Mouse (Mus musculus) heart, embryonic 15.5 days (tissue): ENCODE results near the gene Tmem54. TPM values are rescaled to one million over a fixed set of nuclear protein-coding genes. Genes with fewer than 3 reads are reported as not detected.

Experiments used
- ATAC-seq: fragments of 200-750 bp; cut with Nextera tagmentation; replicated peaks from 2 replicates; pipeline ENCODE4 v1.8.0; 2017; ENCODE audit warnings: low read depth, moderate TSS enrichment; ENCODE audit not compliant: insufficient number of reproducible peaks, insufficient read depth, low FRiP score
- H3K27ac ChIP-seq: fragments of 300-500 bp; sonication (generic); 2 replicates; pipeline ENCODE4 v1.5.1; 2015; ENCODE audit warnings: mild to moderate bottlenecking, inconsistent platforms
- H3K27me3 ChIP-seq: fragments of 300-500 bp; sonication (generic); 2 replicates; pipeline ENCODE4 v1.6.1; 2015; ENCODE audit warnings: inconsistent platforms
- H3K36me3 ChIP-seq: fragments of 300-500 bp; sonication (generic); 2 replicates; pipeline ENCODE4 v1.6.1; 2015; ENCODE audit warnings: mild to moderate bottlenecking, inconsistent platforms
- H3K4me1 ChIP-seq: fragments of 300-500 bp; sonication (generic); replicated peaks from 2 replicates; pipeline ENCODE4 v1.6.1; 2015; ENCODE audit warnings: inconsistent platforms
- H3K4me2 ChIP-seq: fragments of 300-500 bp; sonication (generic); 2 replicates; pipeline ENCODE4 v1.6.1; 2015; ENCODE audit warnings: inconsistent platforms, mild to moderate bottlenecking, moderate library complexity
- H3K4me3 ChIP-seq: fragments of 300-500 bp; sonication (generic); 2 replicates; pipeline ENCODE4 v1.5.1; 2015; ENCODE audit warnings: mild to moderate bottlenecking, inconsistent platforms
- H3K9ac ChIP-seq: fragments of 300-500 bp; sonication (generic); 2 replicates; pipeline ENCODE4 v1.6.1; 2015; ENCODE audit warnings: mild to moderate bottlenecking, inconsistent platforms
- H3K9me3 ChIP-seq: fragments of 300-500 bp; sonication (generic); replicated peaks from 2 replicates; pipeline ENCODE4 v1.6.1; 2016; ENCODE audit warnings: inconsistent platforms
- WGBS: fragments of 180-500 bp; shearing (Covaris S2); methylation state at CpG from one replicate; pipeline ENCODE4 v1.1.7; 2015; ENCODE audit warnings: mixed read lengths; 5-methylcytosine and 5-hydroxymethylcytosine counted together
- polyA plus RNA-seq: library from polyadenylated mRNA; unstranded; fragments of >200 nt; fragmentation: Nextera tagmentation; extraction: Ambion mirVana; gene quantifications from 2 replicates; pipeline ENCODE4 v1.2.1, GENCODE M21; 2015

Tmem54 gene
- polyA plus RNA-seq, 1 experiment from 2014 or later, result 0.35 TPM

DNA sequence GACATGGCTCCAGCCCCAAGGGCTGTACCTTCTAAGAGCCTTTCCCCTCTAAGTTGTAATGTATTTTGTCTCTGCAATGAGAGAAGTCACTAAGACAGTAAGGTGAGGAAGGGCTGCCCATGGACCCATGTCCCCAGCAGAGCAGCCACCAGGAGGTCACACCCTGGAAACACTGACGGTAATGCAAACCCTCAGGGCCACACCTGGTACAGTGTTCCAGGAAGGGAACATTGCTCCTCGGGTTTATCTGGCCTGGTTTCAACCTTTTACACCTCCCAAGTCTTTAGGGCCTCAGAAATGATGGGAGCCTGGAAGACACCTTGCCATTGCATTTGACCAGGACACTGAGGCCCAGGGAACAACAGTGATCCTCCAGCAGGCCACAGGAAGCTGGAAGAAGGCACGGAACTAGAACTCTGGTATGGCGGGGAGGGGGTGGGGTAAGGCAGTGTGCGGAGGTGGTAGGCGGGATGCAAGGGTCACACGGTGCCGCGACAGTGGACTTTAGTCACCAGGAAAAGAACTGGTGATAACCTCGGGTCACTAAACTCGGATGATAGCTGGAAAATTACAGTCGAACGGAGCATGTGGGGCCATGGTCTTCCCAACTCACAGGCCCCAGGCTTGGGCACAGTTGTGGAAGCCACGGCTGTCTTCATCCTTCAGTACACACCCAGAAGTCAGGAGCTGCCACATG, 3.1 kb upstream of the Tmem54 start:
- WGBS, result 59% methylated on average over 14 of the region's 14 CpGs
- ATAC-seq, result no peak
- peaks cover 41% of the 10 kb centered on the region for H3K27me3 ChIP-seq

GRCm38 (mm10) chr4:129106073-129106472, 725 bp downstream of the Tmem54 start:
- Histone ChIP-seq H3K36me3 (no peaks in the 10 kb centered on the region), H3K9me3 (no peaks in the 10 kb centered on the region), H3K4me1 (peaks cover 7% of the 10 kb centered on the region), H3K4me3 (no peak overlapping the region), H3K9ac (no peak overlapping the region), H3K27ac (no peak overlapping the region), H3K27me3 (peaks cover 59% of the 10 kb centered on the region), H3K4me2 (no peak overlapping the region; the same call in 1 of the 2 replicates)
- ATAC-seq, result no peak
- 27% methylated on average over 9 of the region's 9 CpGs for WGBS

More for the DNA sequence above, 3.1 kb upstream of the Tmem54 start:
- Histone ChIP-seq H3K36me3 (no peaks in the 10 kb centered on the region), H3K4me2 (no peak overlapping the region), H3K27ac (no peak overlapping the region), H3K4me1 (peaks cover 7% of the 10 kb centered on the region), H3K9ac (no peak overlapping the region), H3K4me3 (no peak overlapping the region), H3K9me3 (no peaks in the 10 kb centered on the region)

DNA sequence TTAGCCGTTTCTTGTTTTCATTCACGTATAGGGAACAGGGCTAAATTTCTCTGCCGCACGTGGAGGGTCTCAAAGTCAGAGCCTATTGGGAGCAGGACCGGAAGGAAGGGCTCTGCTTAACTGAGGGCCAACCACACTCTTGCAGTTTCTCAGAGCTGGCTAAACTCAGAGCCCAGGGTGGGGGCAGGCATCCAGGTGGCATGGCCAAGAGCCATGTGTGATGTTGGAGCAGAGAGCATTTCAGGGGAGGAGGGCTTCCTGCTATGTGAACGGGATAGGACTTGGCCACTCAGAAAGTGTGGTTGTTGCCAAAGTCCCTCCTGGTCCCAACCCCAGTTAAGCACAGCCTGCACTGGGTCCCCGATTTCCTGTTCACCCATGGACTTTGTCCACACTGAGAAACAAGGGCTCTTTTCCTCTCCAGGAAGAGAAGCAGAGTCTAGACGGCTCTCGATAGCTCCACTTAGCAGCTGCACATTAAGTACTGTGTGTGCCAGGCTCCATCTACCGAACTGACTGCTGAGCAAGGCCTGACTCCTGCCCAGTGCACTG, 2.1 kb downstream of the Tmem54 start:
- H3K4me3 ChIP-seq, result no peak overlapping the region
- peaks cover 7% of the 10 kb centered on the region for H3K4me1 ChIP-seq
- H3K4me2 ChIP-seq, result no peak overlapping the region
- H3K9ac ChIP-seq, result no peak overlapping the region
- H3K27me3 ChIP-seq, result peaks cover 66% of the 10 kb centered on the region
- no peak overlapping the region for H3K27ac ChIP-seq
- 68% methylated on average over 10 of the region's 10 CpGs for WGBS
- H3K36me3 ChIP-seq, result no peaks in the 10 kb centered on the region
- no peak for ATAC-seq
- no peaks in the 10 kb centered on the region for H3K9me3 ChIP-seq

GRCm38 (mm10) chr4:129108624-129109023, 3.3 kb downstream of the Tmem54 start:
- no peak overlapping the region for H3K27ac ChIP-seq
- no peak overlapping the region for H3K4me2 ChIP-seq
- H3K36me3 ChIP-seq, result no peaks in the 10 kb centered on the region
- H3K9me3 ChIP-seq, result no peaks in the 10 kb centered on the region
- no peak for ATAC-seq
- H3K4me3 ChIP-seq, result no peak overlapping the region
- peaks cover 7% of the 10 kb centered on the region for H3K4me1 ChIP-seq
- H3K9ac ChIP-seq, result no peak overlapping the region
- H3K27me3 ChIP-seq, result peaks cover 70% of the 10 kb centered on the region
- WGBS, result 68% methylated on average over 7 of the region's 7 CpGs

GRCm38 (mm10) chr4:129110804-129111203, 5.5 kb downstream of the Tmem54 start:
- WGBS, result 85% methylated on average over 6 of the region's 6 CpGs
- Histone ChIP-seq H3K4me1 (no peaks in the 10 kb centered on the region; the same call in 1 of the 2 replicates), H3K27me3 (peaks cover 70% of the 10 kb centered on the region), H3K27ac (no peak overlapping the region), H3K4me2 (no peak overlapping the region), H3K9me3 (no peaks in the 10 kb centered on the region), H3K4me3 (no peak overlapping the region), H3K9ac (no peak overlapping the region), H3K36me3 (no peaks in the 10 kb centered on the region)
- ATAC-seq, result no peak

- ATAC-seq, result no peak
- 54% methylated on average over 11 of the region's 11 CpGs for WGBS
Observed at GRCm38 (mm10) chr4:129111350-129111749, 6.0 kb downstream of the Tmem54 start.

DNA sequence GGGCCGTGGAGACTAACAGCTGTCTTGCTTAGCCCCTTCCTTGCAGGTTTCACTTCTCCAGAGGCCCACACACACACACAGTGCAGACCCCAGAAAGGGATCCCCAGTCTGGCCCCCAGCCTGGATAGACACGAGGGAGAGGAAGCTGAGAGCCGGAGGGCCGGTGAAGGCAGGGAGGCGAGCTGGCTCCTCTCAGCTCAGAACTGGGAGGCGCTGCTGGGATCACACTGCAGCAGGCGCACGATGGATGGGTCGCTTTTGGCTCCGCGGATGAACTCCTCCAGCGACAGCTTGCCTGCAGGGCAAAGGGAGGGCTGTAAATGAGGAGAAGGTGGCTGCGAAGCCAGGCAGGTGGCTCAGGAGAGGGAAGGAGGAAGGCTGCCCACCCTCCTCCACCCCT, 6.9 kb downstream of the Tmem54 start:
- Histone ChIP-seq H3K4me3 (no peak overlapping the region), H3K27ac (no peak overlapping the region), H3K4me2 (peak overlapping the region; percentile 10; the same call in 1 of the 2 replicates), H3K4me1 (no peaks in the 10 kb centered on the region; the same call in 1 of the 2 replicates), H3K27me3 (peaks cover 63% of the 10 kb centered on the region), H3K9me3 (no peaks in the 10 kb centered on the region), H3K36me3 (no peaks in the 10 kb centered on the region), H3K9ac (no peak overlapping the region)
- ATAC-seq, result no peak
- WGBS, result 55% methylated on average over 13 of the region's 13 CpGs

More at GRCm38 (mm10) chr4:129111350-129111749, 6.0 kb downstream of the Tmem54 start:
- H3K9me3 ChIP-seq, result no peaks in the 10 kb centered on the region
- H3K4me1 ChIP-seq, result no peaks in the 10 kb centered on the region; the same call in 1 of the 2 replicates
- H3K36me3 ChIP-seq, result no peaks in the 10 kb centered on the region
- H3K9ac ChIP-seq, result no peak overlapping the region
- H3K4me3 ChIP-seq, result no peak overlapping the region
- H3K4me2 ChIP-seq, result no peak overlapping the region
- peaks cover 69% of the 10 kb centered on the region for H3K27me3 ChIP-seq
- no peak overlapping the region for H3K27ac ChIP-seq

DNA sequence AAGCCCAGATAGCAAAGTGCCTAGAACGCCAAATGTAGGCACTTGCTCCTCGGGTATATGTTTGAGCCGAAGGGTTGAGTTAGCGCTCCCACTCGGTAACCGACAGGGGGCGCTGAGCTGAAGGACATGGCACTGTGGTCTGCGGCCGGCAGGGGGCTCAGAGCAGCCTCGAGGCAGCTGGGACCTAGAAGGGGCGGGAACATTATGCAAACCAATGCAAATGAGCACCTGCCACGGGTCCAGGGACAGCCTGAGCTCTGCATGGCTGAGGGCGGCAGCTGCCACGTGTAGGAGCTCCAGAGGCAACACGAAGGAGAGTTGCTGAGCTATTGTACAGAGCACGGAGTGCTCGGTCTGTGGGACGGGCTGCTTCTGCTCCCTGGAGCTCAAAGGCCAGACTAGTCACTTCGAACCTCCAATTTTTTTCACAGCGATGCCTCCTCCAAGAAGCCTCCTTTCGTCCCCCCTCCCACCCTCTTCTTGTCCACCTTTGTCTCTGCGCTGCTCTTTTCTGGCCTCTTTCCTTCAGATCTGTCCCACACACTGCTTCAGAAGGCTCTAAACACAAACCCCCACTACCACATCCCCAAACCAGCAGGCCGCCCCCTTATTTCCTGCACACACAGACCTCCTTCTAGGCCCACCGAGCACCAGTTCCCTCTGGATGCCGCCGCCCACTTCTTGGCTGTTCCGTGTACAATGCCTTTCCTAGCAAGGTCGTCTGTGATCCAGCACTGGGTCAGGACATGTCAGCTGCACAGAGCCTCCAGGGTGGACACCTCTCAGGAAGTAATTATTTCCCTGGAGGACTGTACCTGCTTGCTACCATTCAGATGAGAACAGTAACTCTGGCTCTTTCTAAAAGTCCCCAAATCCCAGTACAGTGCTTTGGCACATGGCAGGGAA, 8.0 kb downstream of the Tmem54 start:
- 28% methylated on average over 28 of the region's 28 CpGs for WGBS
- no peak overlapping the region for H3K4me3 ChIP-seq
- no peak for ATAC-seq
- no peaks in the 10 kb centered on the region; the same call in 1 of the 2 replicates for H3K4me1 ChIP-seq
- peaks cover 59% of the 10 kb centered on the region for H3K27me3 ChIP-seq
- H3K9ac ChIP-seq, result no peak overlapping the region
- H3K36me3 ChIP-seq, result no peaks in the 10 kb centered on the region
- no peak overlapping the region for H3K4me2 ChIP-seq
- no peaks in the 10 kb centered on the region for H3K9me3 ChIP-seq
- no peak overlapping the region for H3K27ac ChIP-seq

DNA sequence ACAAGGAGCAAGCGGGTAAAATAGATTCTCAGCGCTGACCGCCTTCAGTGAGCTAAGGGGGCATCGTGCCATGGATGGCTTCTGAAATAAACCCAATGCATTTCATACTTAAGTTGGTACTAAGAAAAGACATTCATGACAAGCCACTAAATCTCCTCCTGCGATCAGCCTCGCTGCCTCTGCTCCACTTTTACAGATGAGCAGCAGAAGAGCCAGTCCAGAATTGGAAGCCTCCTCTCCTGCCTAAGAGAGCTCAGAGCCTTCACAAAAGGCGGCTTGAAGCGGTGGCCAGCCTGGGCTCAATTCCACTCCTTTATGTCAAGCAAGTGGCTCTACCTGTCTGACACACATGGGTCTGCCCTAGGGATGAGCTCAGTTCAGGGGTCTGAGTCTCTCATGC, 11.4 kb downstream of the Tmem54 start:
- 83% methylated on average over 8 of the region's 8 CpGs for WGBS
- no peak for ATAC-seq
- H3K9ac ChIP-seq, result no peak overlapping the region

DNA sequence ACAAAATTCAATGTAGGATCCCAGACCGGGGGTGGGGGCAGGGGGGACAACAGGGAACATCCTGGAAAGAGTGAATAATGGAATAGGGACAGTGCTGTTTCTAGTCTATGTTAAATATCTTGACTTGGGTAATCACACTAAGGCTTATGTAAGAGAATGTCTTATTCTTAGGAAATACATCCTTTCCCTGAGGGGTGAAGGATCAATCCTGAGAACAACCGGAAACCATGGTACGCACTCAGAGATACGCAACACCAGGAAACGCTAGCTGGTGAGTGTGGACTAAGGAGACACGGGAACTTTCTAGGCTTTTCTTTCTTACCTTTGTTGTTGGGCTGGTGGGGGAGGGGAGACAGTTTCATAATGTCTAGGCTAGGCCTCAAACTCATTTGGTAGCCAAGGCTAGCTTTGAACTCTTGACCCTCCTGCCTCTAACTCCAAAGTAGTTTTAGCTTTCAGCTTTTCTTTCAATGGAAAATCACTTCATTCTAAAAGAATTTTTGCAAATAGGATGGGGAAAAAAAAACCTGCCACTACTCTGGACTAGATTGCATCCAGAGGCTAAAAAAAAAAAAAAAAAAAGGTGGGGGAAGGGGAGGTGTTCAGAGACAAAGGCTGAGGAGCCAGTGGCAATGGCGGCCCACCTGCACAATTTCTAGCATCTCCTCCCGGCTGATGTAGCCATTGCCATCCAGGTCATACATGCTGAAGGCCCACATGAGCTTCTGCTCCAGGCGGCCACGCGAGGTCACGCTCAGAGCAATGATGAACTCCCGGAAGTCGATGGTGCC, 12.6 kb downstream of the Tmem54 start:
- no peak overlapping the region for H3K27ac ChIP-seq
- no peak overlapping the region for H3K4me3 ChIP-seq
- no peaks in the 10 kb centered on the region for H3K36me3 ChIP-seq
- H3K4me1 ChIP-seq, result peaks cover 12% of the 10 kb centered on the region
- H3K27me3 ChIP-seq, result peaks cover 86% of the 10 kb centered on the region
- WGBS, result 82% methylated on average over 14 of the region's 14 CpGs
- no peaks in the 10 kb centered on the region for H3K9me3 ChIP-seq
- no peak overlapping the region for H3K9ac ChIP-seq
- H3K4me2 ChIP-seq, result no peak overlapping the region
- ATAC-seq, result no peak

More for the DNA sequence above, 11.4 kb downstream of the Tmem54 start:
- H3K4me3 ChIP-seq, result no peak overlapping the region
- no peak overlapping the region for H3K27ac ChIP-seq
- H3K9me3 ChIP-seq, result no peaks in the 10 kb centered on the region
- H3K27me3 ChIP-seq, result peaks cover 81% of the 10 kb centered on the region
- no peaks in the 10 kb centered on the region for H3K36me3 ChIP-seq
- no peak overlapping the region for H3K4me2 ChIP-seq
- peaks cover 11% of the 10 kb centered on the region for H3K4me1 ChIP-seq

GRCm38 (mm10) chr4:129119708-129120107, 14.4 kb downstream of the Tmem54 start:
- Histone ChIP-seq H3K4me1 (peaks cover 14% of the 10 kb centered on the region), H3K4me2 (no peak overlapping the region), H3K9me3 (no peaks in the 10 kb centered on the region), H3K9ac (no peak overlapping the region), H3K27ac (no peak overlapping the region), H3K36me3 (no peaks in the 10 kb centered on the region), H3K27me3 (peaks cover 87% of the 10 kb centered on the region), H3K4me3 (no peak overlapping the region)
- 72% methylated on average over 10 of the region's 10 CpGs for WGBS
- ATAC-seq, result no peak
